Mouse (Mus musculus) testis, adult 10 weeks (tissue): Measurements from ENCODE around the gene Prdm11. TPM values are rescaled to one million over a fixed set of nuclear protein-coding genes. Genes with fewer than 3 reads are reported as not detected.

Source experiments
- polyA plus RNA-seq: library from polyadenylated mRNA; stranded (reverse); fragments of 350-450 nt; fragmentation: Illumina TruSeq; extraction: RNeasy Lipid Tissue Mini Kit (QIAGEN cat#74804); gene quantifications from one replicate; pipeline ENCODE4 v1.2.3, GENCODE M21; 2014; ENCODE audit warnings: low read depth, low replicate concordance

Gene Prdm11
- 1.1 TPM for polyA plus RNA-seq

GRCm38 (mm10) chr2:93045818-93046508 lies at the start of gene Prdm11:
Gene Prdm11, minus strand, starts transcription at chr2:93046167.

Other genes with a start within 250 kb of the Prdm11 start
- gene Syt13, start 131.1 kb downstream of the Prdm11 start, polyA plus RNA-seq: 0.52 TPM
- gene Trp53i11, start 141.4 kb upstream of the Prdm11 start, polyA plus RNA-seq: 2.7 TPM